Mouse (Mus musculus): ENCODE data around the gene Ryr2.
"Not testable (repeated sequence)": the region's sequence is repeated elsewhere in the genome, so short reads cannot be mapped to it uniquely, and the experiment has no call there.

The Ryr2 gene

DNA sequence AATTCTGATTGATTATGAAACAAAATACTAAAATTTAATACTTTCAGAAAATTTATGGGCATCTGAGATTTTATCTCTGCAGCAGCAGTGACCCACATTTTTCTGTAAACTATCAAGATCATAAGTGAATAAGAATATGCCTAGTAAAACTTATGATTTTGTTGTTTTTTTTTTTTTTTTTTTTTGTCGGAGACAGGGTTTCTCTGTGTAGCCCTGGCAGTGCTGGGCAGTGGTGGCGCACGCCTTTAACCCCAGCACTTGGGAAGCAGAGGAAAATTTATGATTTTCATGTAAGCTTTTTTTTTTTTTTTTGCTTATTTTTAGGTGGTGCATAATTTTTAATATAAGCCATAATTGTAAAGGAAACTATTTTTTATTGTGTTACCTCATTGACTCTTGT is 557.1 kb downstream of the Ryr2 start:
- no peak for DNase-seq (ENCODE audit: low read depth, low spot score)

GRCm38 (mm10) chr13:11549136-11549535 is 557.6 kb downstream of the Ryr2 start:
- DNase-seq (ENCODE audit: low read depth, low spot score) = not testable (repeated sequence)

DNA sequence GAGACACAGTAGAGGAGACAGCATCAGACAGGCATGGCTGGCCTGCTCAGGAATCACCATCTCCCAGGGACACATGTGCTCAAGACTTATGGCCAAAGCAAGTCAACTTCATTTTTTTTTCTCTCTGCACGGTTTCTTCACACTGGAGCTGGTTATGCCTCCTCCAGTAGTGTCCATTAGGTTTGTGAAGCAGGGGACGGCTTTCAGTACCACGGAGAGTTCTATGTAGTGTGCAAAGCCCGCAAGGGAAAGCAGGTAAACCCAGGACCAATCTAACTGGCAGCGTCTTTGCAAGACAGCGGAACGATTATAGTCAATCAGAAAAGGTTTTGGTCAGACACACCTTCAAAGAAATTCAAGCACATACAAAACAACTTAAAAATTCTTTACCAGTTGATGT is 560.9 kb downstream of the Ryr2 start:
- no peak for DNase-seq (ENCODE audit: low read depth, low spot score)

DNA sequence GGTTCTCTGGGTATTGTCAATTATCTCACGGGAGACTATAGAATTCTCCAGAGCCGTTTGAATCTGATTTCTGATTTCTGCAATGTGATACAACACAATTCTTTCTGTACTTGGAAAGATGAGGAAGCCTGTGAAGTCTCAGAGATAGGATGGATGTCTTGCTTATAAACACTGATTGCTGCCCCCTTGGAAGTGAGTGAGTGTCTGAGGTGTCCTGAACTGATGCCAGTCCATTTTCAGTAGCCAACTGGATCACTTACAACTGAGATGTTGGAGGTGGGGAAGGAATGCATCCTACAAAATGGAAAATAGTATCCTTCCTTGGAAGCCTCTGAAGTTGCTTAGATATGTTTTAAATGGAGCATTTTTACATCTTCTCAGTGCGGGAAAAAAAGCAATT is 564.2 kb downstream of the Ryr2 start:
- no peak for DNase-seq (ENCODE audit: low read depth, low spot score)

DNA sequence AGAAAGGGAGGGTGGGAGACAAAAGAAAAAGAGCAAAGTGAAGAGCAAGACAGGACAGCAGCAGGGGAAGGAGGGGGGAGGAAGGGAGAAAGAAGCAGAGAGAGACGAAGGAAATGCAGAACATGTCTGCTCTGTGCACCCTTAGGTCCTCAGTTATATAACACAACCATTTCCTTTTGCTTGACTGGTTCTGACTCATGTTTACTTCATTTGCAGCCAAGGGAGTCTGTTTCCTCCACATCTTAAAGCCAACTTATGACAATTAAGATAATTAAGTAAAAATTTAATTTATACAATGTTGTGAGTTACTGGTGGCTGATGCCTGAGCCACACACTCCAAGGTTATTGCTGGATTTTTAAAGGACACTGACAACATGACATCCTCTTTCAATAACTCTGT is 569.9 kb downstream of the Ryr2 start:
- DNase-seq (ENCODE audit: low read depth, low spot score) = no peak

DNA sequence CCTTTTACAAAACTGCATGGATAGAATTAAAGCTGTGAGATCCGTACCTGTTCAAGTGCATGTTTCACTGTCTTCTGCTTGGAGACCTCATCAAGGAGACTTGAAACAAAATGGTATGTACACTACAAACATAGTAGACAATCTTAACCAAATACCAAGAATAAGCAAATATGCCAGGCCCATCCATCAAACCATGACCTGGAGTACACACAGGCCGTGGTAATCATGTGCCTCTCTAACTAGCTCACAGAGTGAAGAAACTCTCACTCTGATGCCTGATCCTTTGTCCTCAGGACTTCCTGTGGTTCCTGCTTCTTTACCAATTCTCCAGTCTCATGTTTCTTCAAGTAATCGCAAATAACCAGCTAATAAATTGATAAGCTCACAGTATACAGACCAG is 570.9 kb downstream of the Ryr2 start:
- DNase-seq (ENCODE audit: low read depth, low spot score) = no peak

DNA sequence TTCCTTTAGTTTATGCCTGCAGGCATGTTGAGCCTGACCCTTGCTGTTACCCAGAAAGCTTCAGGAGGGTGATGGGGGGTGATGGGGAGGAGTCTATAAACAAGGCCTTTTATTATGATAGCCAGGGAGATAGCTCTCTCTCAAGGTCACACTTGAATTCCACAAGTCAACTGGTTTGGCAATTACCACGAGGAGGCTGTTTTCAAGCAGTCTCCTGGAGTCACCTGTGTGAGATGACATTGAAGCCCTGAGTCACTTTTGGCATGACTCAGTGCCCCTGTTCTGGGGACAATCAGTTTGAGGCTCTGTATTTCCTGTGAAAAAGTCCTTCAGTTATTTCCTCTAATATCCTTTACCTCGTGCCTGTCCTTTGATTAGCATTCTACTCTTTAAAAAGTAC is 573.5 kb downstream of the Ryr2 start:
- no peak for DNase-seq (ENCODE audit: low read depth, low spot score)

DNA sequence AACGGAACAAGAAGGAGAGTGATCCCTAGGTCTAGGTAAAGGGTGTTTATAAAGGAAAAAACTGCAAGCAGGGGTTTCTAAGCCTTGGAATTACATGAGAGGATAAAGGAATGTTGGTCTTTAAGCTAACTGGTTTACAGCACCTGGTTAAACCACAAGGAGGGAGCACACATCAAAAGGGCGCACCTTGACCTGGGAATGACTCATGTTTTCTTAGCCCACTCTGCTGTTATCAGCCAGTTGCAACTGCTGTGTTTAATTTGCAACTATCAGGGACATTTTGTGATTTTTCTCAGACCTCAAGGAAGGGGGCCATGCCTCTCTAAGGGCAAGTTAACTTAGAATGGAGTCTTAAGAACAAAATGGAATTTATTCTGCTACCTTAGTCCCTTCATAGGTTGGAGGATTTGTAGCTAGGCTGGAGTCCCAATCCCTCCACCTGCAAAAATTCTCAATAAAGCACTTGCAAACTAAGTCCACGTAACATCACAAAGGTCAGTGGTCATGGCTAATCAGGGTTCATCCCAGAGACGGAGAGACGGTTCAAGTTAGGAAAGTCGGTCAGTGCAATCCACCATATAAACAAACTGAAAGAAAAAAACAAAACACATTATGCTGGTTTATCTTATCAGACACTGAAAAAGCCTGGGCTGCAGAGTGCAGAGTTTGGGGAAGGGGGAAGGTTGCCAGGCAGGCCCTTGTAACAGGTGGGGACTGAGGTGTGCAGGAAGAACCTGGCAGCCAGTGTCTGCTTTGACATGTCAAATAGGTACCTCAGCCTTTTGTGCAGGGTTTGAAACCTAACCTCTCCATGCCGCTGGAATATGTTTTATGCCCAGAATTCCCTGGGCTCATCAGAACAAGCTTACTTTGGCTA is 574.5 kb downstream of the Ryr2 start:
- no peak for DNase-seq (ENCODE audit: low read depth, low spot score)

DNA sequence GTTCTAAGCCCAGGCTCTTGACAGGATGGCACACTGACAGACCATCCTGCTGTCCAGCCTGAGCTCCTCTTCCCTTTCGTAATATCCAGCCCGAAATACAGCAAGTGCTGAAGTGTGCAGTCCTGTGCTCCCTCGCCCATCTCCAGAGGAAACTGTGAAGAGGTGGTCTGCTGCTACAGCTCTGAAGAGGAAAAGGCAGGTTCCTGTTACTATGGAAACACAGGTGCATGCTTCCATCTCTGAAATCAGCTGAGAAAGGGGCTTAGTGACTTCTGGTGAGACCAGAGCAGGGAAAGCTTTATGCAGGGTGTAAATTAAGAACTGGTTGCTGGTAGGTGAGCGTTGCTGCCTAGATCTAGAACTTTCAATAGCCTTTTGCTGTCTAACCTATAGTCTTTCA is 583.1 kb downstream of the Ryr2 start:
- no peak for DNase-seq (ENCODE audit: low read depth, low spot score)

DNA sequence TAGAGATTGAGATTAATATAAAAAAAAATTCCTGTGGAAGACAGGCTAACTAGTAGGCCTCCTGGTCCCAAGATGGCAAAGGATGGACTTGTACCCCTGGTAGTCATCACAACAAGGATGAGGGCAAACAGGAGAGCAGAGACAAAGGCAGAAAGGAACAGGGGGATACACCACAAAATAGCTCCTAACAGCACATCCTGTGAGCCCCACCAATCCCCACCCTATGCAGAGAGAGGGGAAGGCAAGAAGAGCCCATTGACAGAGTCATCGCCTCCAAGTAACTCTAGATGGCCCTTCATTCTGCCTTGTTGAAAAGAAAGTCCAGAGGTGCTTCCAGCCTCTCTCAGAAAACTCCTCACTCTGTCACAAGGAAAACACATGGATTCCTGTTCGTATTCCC is 586.0 kb downstream of the Ryr2 start:
- no peak for DNase-seq (ENCODE audit: low read depth, low spot score)

- no peak for DNase-seq (ENCODE audit: low read depth, low spot score)
Measured at GRCm38 (mm10) chr13:11511540-11512177, 595.1 kb downstream of the Ryr2 start.
